Mouse (Mus musculus) thymus, postnatal 0 days (tissue): Measurements from ENCODE around the gene Filip1. TPM values are rescaled to one million over a fixed set of nuclear protein-coding genes. Genes with fewer than 3 reads are reported as not detected.

ENCODE experiments used
- DNase-seq: peaks from one replicate; pipeline ENCODE4 v3.0.0-alpha.2; 2015; ENCODE audit warnings: low spot score
- polyA plus RNA-seq: library from polyadenylated mRNA; unstranded; fragments of >200 nt; fragmentation: Nextera tagmentation; extraction: Ambion mirVana; gene quantifications from 2 replicates; pipeline ENCODE4 v1.2.1, GENCODE M21; 2015

Gene Filip1
- polyA plus RNA-seq, 1 experiment from 2014 or later: 1.6 TPM

GRCm38 (mm10) chr9:79914276-79914675 lies 98.4 kb downstream of the Filip1 start:
- DNase-seq: no peak

DNA sequence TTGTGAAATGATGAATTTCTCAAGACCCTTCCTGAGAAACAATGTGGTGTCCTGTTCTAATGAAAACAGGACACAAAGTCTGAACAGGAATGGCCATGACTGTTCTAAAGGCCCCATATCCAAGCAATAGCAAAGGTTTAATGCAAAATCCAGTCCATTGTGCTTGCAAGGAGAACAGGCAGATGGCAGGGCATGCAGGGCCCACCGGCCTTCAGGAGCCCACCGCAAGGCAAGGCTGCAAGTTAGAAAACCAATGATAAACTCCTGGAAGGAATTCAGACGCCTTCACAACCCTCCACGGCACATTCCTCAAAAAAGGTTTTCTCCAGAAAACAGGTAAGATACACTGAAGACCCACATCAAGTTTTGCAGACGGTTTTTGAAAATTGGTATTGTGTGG lies 99.7 kb downstream of the Filip1 start:
- DNase-seq: no peak

GRCm38 (mm10) chr9:79910166-79910565 lies 102.5 kb downstream of the Filip1 start:
- no peak for DNase-seq

GRCm38 (mm10) chr9:79898815-79899214 lies 113.8 kb downstream of the Filip1 start:
- no peak for DNase-seq

- no peak for DNase-seq
Observed at GRCm38 (mm10) chr9:79894665-79895064, 118.0 kb downstream of the Filip1 start.

DNA sequence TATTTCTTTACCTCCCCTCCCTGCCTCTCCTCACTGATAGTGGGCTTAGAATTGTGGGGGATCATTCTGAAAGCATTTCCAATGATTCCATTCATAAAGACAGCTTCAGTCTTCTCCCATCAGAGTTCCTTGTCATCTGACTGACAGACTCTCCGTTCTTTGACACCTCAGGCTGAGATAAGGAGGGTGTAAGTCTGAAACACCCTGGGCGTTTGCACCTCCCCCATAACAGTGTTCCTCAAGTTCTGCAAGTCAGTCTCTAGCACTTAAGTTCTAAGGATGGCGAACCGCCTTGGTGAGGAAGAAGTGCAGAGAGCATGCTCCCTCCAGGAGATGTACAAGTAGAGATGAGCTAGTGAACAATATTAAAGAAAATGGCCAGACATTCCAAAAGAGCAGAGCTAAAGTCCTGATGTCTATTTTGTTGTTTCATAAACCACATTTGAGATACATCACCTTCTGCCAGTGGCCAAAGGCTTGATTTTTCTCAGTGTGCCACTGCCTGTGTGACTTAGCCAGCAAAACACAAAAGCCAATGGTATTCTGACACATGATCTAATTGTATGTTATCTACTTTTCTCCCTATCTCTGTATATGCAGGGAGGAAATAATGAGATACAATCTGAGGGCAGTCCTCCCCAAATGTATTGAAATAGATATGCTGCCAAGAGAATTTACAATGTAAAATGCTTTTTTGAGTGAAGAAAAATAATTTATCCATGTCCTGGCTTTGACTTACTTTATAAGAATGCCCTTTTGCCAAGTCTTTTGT lies 118.6 kb downstream of the Filip1 start:
- no peak for DNase-seq

DNA sequence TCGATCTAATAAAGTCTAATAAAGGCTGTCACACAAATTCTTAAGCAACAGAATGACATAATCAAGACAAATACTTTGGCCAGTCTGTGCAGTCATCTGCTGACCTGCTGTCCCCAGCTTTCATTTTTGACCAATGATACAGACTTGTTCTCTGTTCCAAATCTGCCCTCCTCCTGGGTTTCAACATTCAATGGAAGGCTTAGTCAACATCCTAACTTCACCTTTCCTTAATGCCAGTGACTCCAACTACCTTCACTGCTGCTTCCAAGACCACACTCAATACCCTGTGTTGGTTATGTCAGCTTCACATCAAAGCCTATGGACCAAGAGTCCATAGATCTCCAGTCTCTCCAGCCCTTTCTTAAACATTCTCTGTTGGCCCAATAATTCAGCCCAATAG lies 120.5 kb downstream of the Filip1 start:
- DNase-seq: no peak

- DNase-seq: no peak
Observed at GRCm38 (mm10) chr9:79890488-79890887, 122.2 kb downstream of the Filip1 start.

DNA sequence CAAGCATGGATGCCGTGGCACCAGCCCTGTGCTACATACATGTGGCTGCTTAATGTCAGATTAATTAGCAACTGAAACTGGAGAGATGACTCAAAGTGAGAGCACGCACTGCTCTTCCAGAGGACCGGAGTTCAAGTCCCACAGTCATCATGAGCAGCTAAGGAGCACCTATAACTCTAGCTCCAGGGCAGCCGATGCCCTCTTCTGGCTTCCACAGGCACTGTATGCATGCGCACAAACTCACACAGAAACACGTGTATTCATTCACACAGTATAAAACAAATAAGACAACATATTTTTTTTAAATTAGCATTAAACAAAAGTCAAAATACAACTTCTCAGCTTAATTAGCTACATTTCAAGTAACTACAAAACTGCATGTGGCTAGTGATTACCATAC lies 123.5 kb downstream of the Filip1 start:
- DNase-seq: no peak

DNA sequence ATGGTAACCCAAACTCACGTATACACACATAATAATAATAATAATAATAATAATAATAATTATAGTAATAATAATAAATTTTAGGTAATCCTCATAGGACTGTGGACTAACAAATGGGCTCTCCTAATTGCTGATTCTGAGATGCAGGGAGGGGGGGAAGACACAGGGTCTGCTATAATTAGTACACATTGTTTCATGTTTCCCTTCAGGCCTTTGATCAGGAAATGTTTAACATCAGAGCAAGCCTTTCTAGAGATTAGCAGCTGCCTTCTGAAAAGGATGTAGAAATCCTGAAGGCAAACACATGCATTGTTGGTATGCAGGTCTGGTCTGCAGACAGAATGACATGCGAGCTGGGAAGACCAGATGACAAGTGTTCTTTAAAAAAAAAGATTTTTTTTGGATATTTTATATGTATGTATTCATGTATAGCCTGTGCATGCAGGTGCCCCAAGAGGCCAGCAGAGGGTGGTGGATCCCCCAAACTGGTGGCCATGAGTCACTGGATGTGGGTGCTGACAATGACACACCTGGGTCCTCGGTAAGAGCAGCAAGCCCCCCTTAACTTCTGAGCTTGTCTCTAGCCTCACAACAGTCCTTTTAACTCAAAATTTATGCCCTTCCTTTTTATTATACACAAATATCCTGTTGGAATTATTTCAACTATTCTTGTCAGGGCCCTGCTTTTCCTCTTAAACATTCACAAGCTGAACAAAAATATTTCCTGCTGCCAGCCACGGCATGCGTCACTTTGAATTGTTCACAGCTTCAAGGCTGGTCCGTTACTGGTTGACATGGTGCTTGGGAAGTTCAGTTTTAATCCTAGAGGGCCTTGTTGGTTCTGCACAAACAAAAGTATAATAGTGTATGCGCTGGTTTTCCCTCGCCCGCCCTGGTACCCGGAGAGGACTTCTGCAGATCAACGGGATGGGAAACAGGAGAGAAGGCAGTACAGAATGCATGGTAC lies 127.1 kb downstream of the Filip1 start:
- peak; percentile 38 for DNase-seq

GRCm38 (mm10) chr9:79883139-79883538 lies 129.5 kb downstream of the Filip1 start:
- DNase-seq: no peak

DNA sequence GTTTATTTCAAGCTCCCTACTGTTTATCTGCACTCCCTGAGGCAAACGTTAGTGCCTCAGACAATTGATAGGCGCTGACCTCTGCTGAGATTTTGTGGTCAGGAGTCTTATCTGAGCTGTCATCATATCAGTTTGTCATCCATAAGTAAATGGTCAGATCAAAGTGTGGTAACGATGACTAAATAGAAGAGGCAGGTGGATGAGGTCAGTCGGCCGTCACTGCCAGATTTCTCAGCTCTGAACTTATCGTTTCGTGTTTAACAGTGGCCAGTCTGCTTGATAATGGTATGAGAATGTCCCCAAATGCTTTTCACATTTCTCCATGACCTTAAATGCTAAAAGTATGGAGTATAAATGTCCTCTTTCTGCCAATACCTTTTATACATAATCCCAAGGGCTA lies 132.6 kb downstream of the Filip1 start:
- DNase-seq: no peak

- no peak for DNase-seq
Observed at GRCm38 (mm10) chr9:79875522-79876131, 137.0 kb downstream of the Filip1 start.

- DNase-seq: no peak
Observed at GRCm38 (mm10) chr9:79872598-79872997, 140.1 kb downstream of the Filip1 start.

DNA sequence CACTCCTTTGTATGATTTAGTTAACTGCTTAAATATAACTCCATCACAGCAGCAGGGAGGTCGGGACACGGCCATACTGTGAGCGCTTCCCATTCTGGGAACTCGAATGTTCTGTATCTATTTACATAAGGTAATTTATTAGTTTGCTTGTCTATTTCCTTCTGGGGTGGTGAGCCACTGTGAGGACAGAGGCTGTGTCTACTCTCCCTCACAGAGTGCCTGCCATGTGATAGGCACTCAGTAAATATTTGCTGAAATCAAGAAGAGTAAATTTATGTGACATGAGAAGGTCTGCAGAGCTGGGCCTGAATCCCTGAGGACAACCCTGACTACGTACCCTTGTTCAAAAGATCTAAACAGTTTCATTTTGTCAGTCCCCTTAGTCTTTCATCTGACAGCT lies 143.1 kb downstream of the Filip1 start:
- DNase-seq: no peak

GRCm38 (mm10) chr9:79865998-79866397 lies 146.7 kb downstream of the Filip1 start:
- DNase-seq: peak; percentile 11

GRCm38 (mm10) chr9:79862544-79862943 lies 150.1 kb downstream of the Filip1 start:
- DNase-seq: no peak

DNA sequence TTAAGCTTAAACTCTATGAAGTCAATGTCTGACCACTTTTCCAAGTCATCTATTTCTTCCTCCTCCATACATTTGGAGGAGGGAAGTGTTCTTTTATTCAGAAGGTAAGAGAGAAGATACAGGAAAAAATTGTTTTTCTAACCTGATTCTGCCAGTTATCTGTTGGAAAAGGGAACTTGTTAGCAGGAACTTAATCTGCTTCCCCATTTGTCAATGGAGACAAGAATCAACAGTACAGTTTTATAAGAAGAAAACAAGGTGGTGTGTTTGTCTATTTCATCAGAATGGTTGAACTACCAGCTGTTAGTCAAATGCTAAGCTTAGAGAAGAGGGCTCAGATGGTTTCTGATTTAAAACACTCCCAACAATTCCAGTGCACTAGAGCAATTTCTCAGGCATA lies 165.6 kb downstream of the Filip1 start:
- DNase-seq: no peak

DNA sequence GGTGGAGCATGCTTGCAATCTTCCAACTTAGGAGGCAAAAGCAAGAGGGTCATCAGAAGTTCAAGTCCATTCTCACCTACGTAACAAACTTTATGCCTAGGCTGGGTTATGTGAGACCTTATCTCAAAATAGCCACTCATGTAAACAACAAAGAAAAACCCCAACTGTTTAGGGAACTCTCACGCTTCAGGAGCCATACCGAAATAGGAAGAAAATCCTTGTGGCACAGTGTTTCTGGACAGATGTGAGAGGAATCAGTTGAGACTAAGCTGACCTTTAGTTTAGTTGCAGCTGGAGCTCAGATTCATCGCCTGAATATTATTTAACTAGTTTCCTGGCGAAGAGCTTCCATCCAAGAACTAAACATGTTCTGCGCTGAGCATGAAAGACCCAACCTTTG lies 170.0 kb downstream of the Filip1 start:
- DNase-seq: no peak

GRCm38 (mm10) chr9:79842028-79842427 lies 170.6 kb downstream of the Filip1 start:
- no peak for DNase-seq

DNA sequence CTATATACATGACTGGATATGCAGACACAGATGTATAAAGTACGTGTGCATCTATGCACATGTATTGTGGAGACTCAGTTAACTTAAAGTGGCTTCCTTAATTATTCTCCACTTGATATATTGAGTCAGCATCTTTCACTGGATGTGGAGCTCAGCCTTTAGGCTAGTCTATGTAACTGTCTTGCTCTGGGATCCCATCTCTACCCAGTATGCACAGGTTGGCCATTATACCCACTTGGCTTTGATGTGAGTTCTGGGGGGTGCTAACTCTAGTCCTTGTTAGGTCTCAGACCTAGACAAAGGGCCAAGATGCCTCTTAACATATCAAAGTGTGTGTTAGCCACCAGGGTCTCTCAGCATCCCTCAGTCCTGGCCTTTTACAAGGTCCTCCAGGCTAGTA lies 181.4 kb downstream of the Filip1 start:
- DNase-seq: no peak

- no peak for DNase-seq
Observed at GRCm38 (mm10) chr9:79830874-79831273, 181.8 kb downstream of the Filip1 start.
